Mouse (Mus musculus): Measurements from ENCODE around the gene Pus10.

The Pus10 gene

GRCm38 (mm10) chr11:23726441-23726840 is 61.0 kb downstream of the Pus10 start:
- Histone ChIP-seq H3K27me3 (ENCODE audit: insufficient read depth, low read length) (no peaks in the 10 kb centered on the region), H3K4me3 (replicated peaks; ENCODE audit: low read length) (no peak overlapping the region), H3K36me3 (ENCODE audit: insufficient read depth, low read length) (peaks cover 67% of the 10 kb centered on the region), H3K4me1 (replicated peaks; ENCODE audit: low read depth, low read length) (peaks cover 20% of the 10 kb centered on the region), H3K9me3 (ENCODE audit: low read length) (no peaks in the 10 kb centered on the region)
- no peak for TF ChIP-seq NANOG (IDR thresholded peaks at IDR 0.05; ENCODE audit: borderline replicate concordance, low read length)
- TF ChIP-seq CTCF (conservative IDR thresholded peaks at IDR 0.05; ENCODE audit: low read length) = no peak
- no peak for TF ChIP-seq POU5F1 (IDR thresholded peaks at IDR 0.05; ENCODE audit: borderline replicate concordance, low read length)

GRCm38 (mm10) chr11:23728186-23728585 is 62.7 kb downstream of the Pus10 start:
- Histone ChIP-seq H3K27me3 (ENCODE audit: insufficient read depth, low read length) (no peaks in the 10 kb centered on the region), H3K4me1 (replicated peaks; ENCODE audit: low read depth, low read length) (peaks cover 2% of the 10 kb centered on the region), H3K36me3 (ENCODE audit: insufficient read depth, low read length) (peaks cover 66% of the 10 kb centered on the region), H3K4me3 (replicated peaks; ENCODE audit: low read length) (no peak overlapping the region), H3K9me3 (ENCODE audit: low read length) (no peaks in the 10 kb centered on the region)
- TF ChIP-seq POU5F1 (IDR thresholded peaks at IDR 0.05; ENCODE audit: borderline replicate concordance, low read length) (no peak), NANOG (IDR thresholded peaks at IDR 0.05; ENCODE audit: borderline replicate concordance, low read length) (no peak), CTCF (conservative IDR thresholded peaks at IDR 0.05; ENCODE audit: low read length) (no peak)

DNA sequence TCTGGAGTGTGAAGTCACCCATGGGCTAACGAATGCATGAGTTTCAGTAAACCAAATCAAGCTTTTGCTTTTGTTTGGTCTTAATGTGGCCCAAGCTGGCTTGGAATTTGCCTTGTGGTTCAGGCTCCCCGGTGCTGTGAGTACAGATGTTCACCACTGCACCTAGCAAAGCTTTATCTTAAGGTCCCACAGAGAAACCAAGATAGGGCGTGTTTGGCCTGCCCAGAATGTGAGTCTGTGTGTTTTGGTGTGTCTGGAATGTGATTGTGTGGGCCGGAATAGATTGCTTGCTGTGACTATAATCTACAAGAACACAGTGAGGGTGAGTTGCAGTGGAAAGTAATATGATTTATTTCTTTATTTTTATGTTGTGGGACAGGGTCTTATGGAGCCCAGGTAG is 64.6 kb downstream of the Pus10 start:
- H3K4me1 ChIP-seq (replicated peaks; ENCODE audit: low read depth, low read length) = no peaks in the 10 kb centered on the region
- no peaks in the 10 kb centered on the region for H3K9me3 ChIP-seq (ENCODE audit: low read length)
- H3K4me3 ChIP-seq (replicated peaks; ENCODE audit: low read length) = no peak overlapping the region
- TF ChIP-seq NANOG (IDR thresholded peaks at IDR 0.05; ENCODE audit: borderline replicate concordance, low read length) (no peak), CTCF (conservative IDR thresholded peaks at IDR 0.05; ENCODE audit: low read length) (no peak), POU5F1 (IDR thresholded peaks at IDR 0.05; ENCODE audit: borderline replicate concordance, low read length) (no peak)
- H3K27me3 ChIP-seq (ENCODE audit: insufficient read depth, low read length) = no peaks in the 10 kb centered on the region
- H3K36me3 ChIP-seq (ENCODE audit: insufficient read depth, low read length) = peaks cover 63% of the 10 kb centered on the region

GRCm38 (mm10) chr11:23732840-23733239 is 67.4 kb downstream of the Pus10 start:
- Histone ChIP-seq H3K36me3 (ENCODE audit: insufficient read depth, low read length) (peaks cover 35% of the 10 kb centered on the region), H3K27me3 (ENCODE audit: insufficient read depth, low read length) (no peaks in the 10 kb centered on the region)
- TF ChIP-seq NANOG (IDR thresholded peaks at IDR 0.05; ENCODE audit: borderline replicate concordance, low read length) (no peak), POU5F1 (IDR thresholded peaks at IDR 0.05; ENCODE audit: borderline replicate concordance, low read length) (no peak), CTCF (conservative IDR thresholded peaks at IDR 0.05; ENCODE audit: low read length) (no peak)

DNA sequence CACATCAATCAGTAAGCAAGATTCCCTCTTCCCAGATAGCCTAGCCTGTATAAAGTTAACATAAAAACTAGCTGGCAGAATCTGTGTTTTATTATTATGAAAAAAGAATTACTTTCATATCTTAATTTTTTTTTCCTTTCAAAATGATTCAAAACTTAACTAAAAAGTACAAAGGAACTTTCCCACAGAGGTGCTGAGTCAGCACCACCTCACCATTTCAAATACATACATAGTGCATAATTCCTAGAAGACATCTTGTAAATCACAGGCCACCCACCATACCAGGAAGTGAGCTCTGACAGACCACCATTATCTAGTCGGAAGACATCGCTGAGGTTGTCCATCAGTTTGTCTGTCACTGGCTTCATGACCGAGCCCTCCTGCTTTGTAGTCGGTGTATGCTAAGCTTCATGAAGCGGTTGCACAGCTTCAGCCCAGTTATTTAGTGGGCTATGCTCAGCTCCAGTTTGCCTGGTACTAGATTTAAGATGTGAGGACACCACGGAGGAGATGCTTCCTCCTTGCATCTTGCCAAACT is 69.3 kb downstream of the Pus10 start:
- H3K9me3 ChIP-seq (ENCODE audit: low read length) = no peaks in the 10 kb centered on the region
- peaks cover 18% of the 10 kb centered on the region for H3K36me3 ChIP-seq (ENCODE audit: insufficient read depth, low read length)
- no peaks in the 10 kb centered on the region for H3K27me3 ChIP-seq (ENCODE audit: insufficient read depth, low read length)
- TF ChIP-seq CTCF (conservative IDR thresholded peaks at IDR 0.05; ENCODE audit: low read length) (no peak), POU5F1 (IDR thresholded peaks at IDR 0.05; ENCODE audit: borderline replicate concordance, low read length) (no peak), NANOG (IDR thresholded peaks at IDR 0.05; ENCODE audit: borderline replicate concordance, low read length) (no peak)
- no peak overlapping the region for H3K4me3 ChIP-seq (replicated peaks; ENCODE audit: low read length)
- peaks cover 10% of the 10 kb centered on the region for H3K4me1 ChIP-seq (replicated peaks; ENCODE audit: low read depth, low read length)

More at GRCm38 (mm10) chr11:23732840-23733239, 67.4 kb downstream of the Pus10 start:
- Histone ChIP-seq H3K4me1 (replicated peaks; ENCODE audit: low read depth, low read length) (peaks cover under 1% of the 10 kb centered on the region; the same call in 1 of the 2 replicates), H3K9me3 (ENCODE audit: low read length) (no peaks in the 10 kb centered on the region), H3K4me3 (replicated peaks; ENCODE audit: low read length) (no peak overlapping the region)

- Histone ChIP-seq H3K36me3 (ENCODE audit: insufficient read depth, low read length) (peaks cover 10% of the 10 kb centered on the region), H3K9me3 (ENCODE audit: low read length) (no peaks in the 10 kb centered on the region), H3K4me1 (replicated peaks; ENCODE audit: low read depth, low read length) (peaks cover 10% of the 10 kb centered on the region), H3K4me3 (replicated peaks; ENCODE audit: low read length) (no peak overlapping the region), H3K27me3 (ENCODE audit: insufficient read depth, low read length) (no peaks in the 10 kb centered on the region)
- TF ChIP-seq CTCF (conservative IDR thresholded peaks at IDR 0.05; ENCODE audit: low read length) (no peak), NANOG (IDR thresholded peaks at IDR 0.05; ENCODE audit: borderline replicate concordance, low read length) (no peak), POU5F1 (IDR thresholded peaks at IDR 0.05; ENCODE audit: borderline replicate concordance, low read length) (no peak)
These were observed 70.5 kb downstream of the Pus10 start for GRCm38 (mm10) chr11:23735820-23736470.

DNA sequence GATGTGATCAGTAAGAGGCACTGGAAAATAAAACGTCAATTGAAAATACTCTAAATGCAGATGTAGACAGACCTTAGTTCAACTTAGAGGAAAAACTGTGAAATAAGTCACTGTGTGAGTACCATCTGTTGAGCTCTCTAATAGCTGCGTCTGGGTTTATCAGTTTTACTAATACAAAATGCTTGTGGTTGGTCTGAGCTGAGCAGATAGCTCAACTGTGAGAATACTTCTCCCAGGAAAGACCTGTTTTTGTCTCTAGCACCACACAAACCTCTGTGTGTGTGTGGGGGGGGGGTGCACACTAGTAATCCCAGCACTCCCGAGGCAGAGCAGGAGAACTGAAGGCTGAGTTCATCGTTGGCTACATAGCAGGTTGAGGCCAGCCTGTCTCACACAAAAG is 75.4 kb downstream of the Pus10 start:
- Histone ChIP-seq H3K9me3 (ENCODE audit: low read length) (no peaks in the 10 kb centered on the region), H3K4me3 (replicated peaks; ENCODE audit: low read length) (no peak overlapping the region), H3K36me3 (ENCODE audit: insufficient read depth, low read length) (no peaks in the 10 kb centered on the region), H3K4me1 (replicated peaks; ENCODE audit: low read depth, low read length) (peaks cover 10% of the 10 kb centered on the region), H3K27me3 (ENCODE audit: insufficient read depth, low read length) (no peaks in the 10 kb centered on the region)
- TF ChIP-seq CTCF (conservative IDR thresholded peaks at IDR 0.05; ENCODE audit: low read length) (no peak), NANOG (IDR thresholded peaks at IDR 0.05; ENCODE audit: borderline replicate concordance, low read length) (no peak), POU5F1 (IDR thresholded peaks at IDR 0.05; ENCODE audit: borderline replicate concordance, low read length) (no peak)

GRCm38 (mm10) chr11:23741386-23741785 is 75.9 kb downstream of the Pus10 start:
- TF ChIP-seq NANOG (IDR thresholded peaks at IDR 0.05; ENCODE audit: borderline replicate concordance, low read length) (no peak), POU5F1 (IDR thresholded peaks at IDR 0.05; ENCODE audit: borderline replicate concordance, low read length) (no peak), CTCF (conservative IDR thresholded peaks at IDR 0.05; ENCODE audit: low read length) (no peak)
- Histone ChIP-seq H3K36me3 (ENCODE audit: insufficient read depth, low read length) (no peaks in the 10 kb centered on the region), H3K9me3 (ENCODE audit: low read length) (no peaks in the 10 kb centered on the region), H3K27me3 (ENCODE audit: insufficient read depth, low read length) (no peaks in the 10 kb centered on the region), H3K4me1 (replicated peaks; ENCODE audit: low read depth, low read length) (peaks cover 10% of the 10 kb centered on the region), H3K4me3 (replicated peaks; ENCODE audit: low read length) (no peak overlapping the region)
